Mouse (Mus musculus) left cerebral cortex, postnatal 25 days (tissue): ENCODE results near the gene Lrrfip1. TPM values are rescaled to one million over a fixed set of nuclear protein-coding genes. Genes with fewer than 3 reads are reported as not detected.

Experiments
- DNase-seq, 2 experiments: peaks; one replicate each; pipeline ENCODE4 v3.0.0; 2022; ENCODE audit warnings: low spot score in 2 of 2, mixed read lengths in 1 of 2
- intact Hi-C: fragments of 180-260 bp; cut with DNase I; formaldehyde crosslinking; loops from one replicate; pipeline ENCODE4 v1.15.1; 2025
- total RNA-seq, 2 experiments: library from RNA; stranded (reverse); gene quantifications; 2 replicates each; pipeline ENCODE4 v1.2.3; 2021

Lrrfip1 gene
- 10 to 100 TPM; 66.9 to 68.0 TPM for total RNA-seq

GRCm38 (mm10) chr1:90998268-90998890, at the start of gene Lrrfip1:
Gene Lrrfip1, plus strand, starts transcription at chr1:90998737.
- DNase-seq: peak; percentile 69 to 76
- intact Hi-C loops: no loop called here

GRCm38 (mm10) chr1:90949309-90949708, 49.2 kb upstream of the Lrrfip1 start:
- intact Hi-C loops: no loop called here
- no peak for DNase-seq

GRCm38 (mm10) chr1:90951670-90952069, 46.9 kb upstream of the Lrrfip1 start:
- intact Hi-C loops: no loop called here

GRCm38 (mm10) chr1:90952808-90953207, 45.7 kb upstream of the Lrrfip1 start, which contains the start of gene Prlh:
Gene Prlh, plus strand, starts transcription at chr1:90953108.
- intact Hi-C loops: no loop called here
- DNase-seq: no peak

More at GRCm38 (mm10) chr1:90951670-90952069, 46.9 kb upstream of the Lrrfip1 start:
- no peak for DNase-seq

- intact Hi-C loops: no loop called here
- DNase-seq: no peak
These were observed 44.8 kb upstream of the Lrrfip1 start for GRCm38 (mm10) chr1:90953688-90954087.

GRCm38 (mm10) chr1:90956245-90957096, 42.1 kb upstream of the Lrrfip1 start:
- intact Hi-C loops: loop anchor here (2.0 to 5.0 kb wide), 5 partner anchors 28 to 894 kb away; partner anchors contain the start of gene Cops8
- DNase-seq: peak; percentile 77 to 79

- intact Hi-C loops: no loop called here
These were observed 36.0 kb upstream of the Lrrfip1 start for GRCm38 (mm10) chr1:90962526-90962925.

GRCm38 (mm10) chr1:90962994-90963393, 35.5 kb upstream of the Lrrfip1 start:
- peak in 1 of 2 experiments; percentile 19 for DNase-seq
- intact Hi-C loops: no loop called here

More at GRCm38 (mm10) chr1:90962526-90962925, 36.0 kb upstream of the Lrrfip1 start:
- DNase-seq: no peak

GRCm38 (mm10) chr1:90967583-90967982, 31.0 kb upstream of the Lrrfip1 start:
- DNase-seq: no peak
- intact Hi-C loops: no loop called here

- intact Hi-C loops: no loop called here
- peak in 1 of 2 experiments; percentile 74 for DNase-seq
These were observed 29.9 kb upstream of the Lrrfip1 start for GRCm38 (mm10) chr1:90968649-90969048.

GRCm38 (mm10) chr1:90969347-90969784, 29.2 kb upstream of the Lrrfip1 start, which contains the start of gene Rab17:
Gene Rab17, minus strand, starts transcription at chr1:90969661.
- intact Hi-C loops: no loop called here
- DNase-seq: no peak

- intact Hi-C loops: loop anchor here (5.0 to 10.0 kb wide), 4 partner anchors 52 to 277 kb away; no protein-coding TSS in a partner anchor
- no peak for DNase-seq
These were observed 28.6 kb upstream of the Lrrfip1 start for GRCm38 (mm10) chr1:90969881-90970390.

GRCm38 (mm10) chr1:90972911-90973573, 25.5 kb upstream of the Lrrfip1 start:
- peak; percentile 92 to 95 for DNase-seq

GRCm38 (mm10) chr1:90973574-90973911, 25.0 kb upstream of the Lrrfip1 start:
- intact Hi-C loops: loop anchor here (1.0 to 10.0 kb wide), 5 partner anchors 49 to 274 kb away; no protein-coding TSS in a partner anchor

More at GRCm38 (mm10) chr1:90972911-90973573, 25.5 kb upstream of the Lrrfip1 start:
- intact Hi-C loops: loop anchor here (1.0 to 10.0 kb wide), 5 partner anchors 49 to 274 kb away; no protein-coding TSS in a partner anchor

GRCm38 (mm10) chr1:90974906-90975649, 23.5 kb upstream of the Lrrfip1 start:
- intact Hi-C loops: loop anchor here (5.0 to 10.0 kb wide), 4 partner anchors 47 to 272 kb away; no protein-coding TSS in a partner anchor

More at GRCm38 (mm10) chr1:90973574-90973911, 25.0 kb upstream of the Lrrfip1 start:
- DNase-seq: no peak

GRCm38 (mm10) chr1:90975960-90976359, 22.6 kb upstream of the Lrrfip1 start:
- peak in 1 of 2 experiments; percentile 27 for DNase-seq

More at GRCm38 (mm10) chr1:90974906-90975649, 23.5 kb upstream of the Lrrfip1 start:
- peak; percentile 56 to 85 for DNase-seq

GRCm38 (mm10) chr1:90980638-90981330, 17.8 kb upstream of the Lrrfip1 start:
- peak in 1 of 2 experiments; percentile 75 for DNase-seq
- intact Hi-C loops: no loop called here

More at GRCm38 (mm10) chr1:90975960-90976359, 22.6 kb upstream of the Lrrfip1 start:
- intact Hi-C loops: loop anchor here (10.0 kb wide), 1 partner anchor 239 kb away; no protein-coding TSS in a partner anchor

- peak in 1 of 2 experiments; percentile 61 for DNase-seq
- intact Hi-C loops: no loop called here
These were observed 17.2 kb upstream of the Lrrfip1 start for GRCm38 (mm10) chr1:90981346-90981745.
